Comparison of ENCODE assay signal across 10 mouse cellular contexts in the genomic region with DNA sequence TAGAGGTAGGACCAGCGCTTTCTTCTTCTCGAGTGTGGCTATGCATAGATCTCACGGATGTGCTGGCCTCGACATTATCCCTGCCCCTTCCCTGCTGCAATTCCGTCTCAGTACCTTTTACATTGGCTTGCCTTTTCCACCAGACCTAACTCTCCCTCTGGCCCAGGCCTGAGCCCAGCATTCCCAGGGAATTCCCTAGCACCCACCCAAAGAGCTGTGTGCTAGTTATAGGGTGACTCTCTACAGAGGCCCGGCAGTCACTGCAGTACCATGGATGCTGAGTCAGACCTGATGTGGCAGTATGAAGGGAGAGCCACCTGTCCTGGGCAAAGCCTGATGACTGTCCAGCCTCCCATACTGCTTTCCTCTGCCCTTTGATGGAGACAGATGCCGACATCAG. TPM values are rescaled to one million over a fixed set of nuclear protein-coding genes. Genes with fewer than 3 reads are reported as not detected.
A peak's percentile ranks its signal among the peaks of the same experiment; 100 is the strongest.
DNase-seq lines count a peak whose midpoint lies in the region; ATAC-seq and TF ChIP-seq lines count a peak whose summit lies in the region.
"Had no signal": no experiment of that assay in that cellular context is flagged by ENCODE, and none has a peak within 500 bp of the region (broad histone marks: within the 10 kb centered on the region; RNA-seq: fewer than 3 reads in every experiment).

No protein-coding gene starts in this region.

- peaks cover 12 to 28% of the 10 kb centered on the region in 2 experiments for H3K4me1 ChIP-seq in heart, embryonic 14.5 days (ENCODE audit: control insufficient read depth in 2 of 2, insufficient read depth in 2 of 2, low read length in 2 of 2)
- peaks cover 10% of the 10 kb centered on the region for H3K4me1 ChIP-seq in ES-Bruce4 (ENCODE audit: control insufficient read depth, insufficient read depth, low read length)
- H3K4me1 ChIP-seq in forebrain, embryonic 10.5 days: peaks cover 42% of the 10 kb centered on the region

- WGBS in heart, embryonic 14.5 days: 42% methylated on average over 7 of the region's 7 CpGs
- WGBS in forebrain, embryonic 10.5 days: 27% methylated on average over 7 of the region's 7 CpGs

- peak overlapping the region; percentile 73 for H3K4me2 ChIP-seq in heart, embryonic 14.5 days (ENCODE audit: low read length)

- intact Hi-C loops in left cerebral cortex, postnatal 36 days (cut with DNase I): loop anchor here (2.0 kb wide), 1 partner anchor 55 kb away; a partner anchor contains a TSS
- intact Hi-C loops in gastrocnemius, postnatal 36 days (cut with DNase I): loop anchor here (5.0 kb wide), 1 partner anchor 46 kb away; no protein-coding TSS in a partner anchor

- H3K36me3 ChIP-seq in heart, embryonic 14.5 days (ENCODE audit: control insufficient read depth, insufficient read depth, low read length): no peaks in the 10 kb centered on the region
- no peaks in the 10 kb centered on the region for H3K36me3 ChIP-seq in ES-Bruce4 (ENCODE audit: control insufficient read depth, insufficient read depth, low read length, poor library complexity, severe bottlenecking)
- H3K36me3 ChIP-seq in forebrain, embryonic 10.5 days (replicated peaks): no peaks in the 10 kb centered on the region

- H3K4me3 ChIP-seq in heart, embryonic 14.5 days (ENCODE audit: control insufficient read depth in 1 of 2, insufficient read depth in 1 of 2, low read depth in 1 of 2, low read length in 2 of 2): peak overlapping the region; percentile 43 to 57
- peak overlapping the region; percentile 8 for H3K4me3 ChIP-seq in ES-Bruce4 (ENCODE audit: low read depth, low read length)
- H3K4me3 ChIP-seq in forebrain, embryonic 10.5 days: peak overlapping the region; percentile 51

- no peak for DNase-seq in heart, adult 11 months
- no peak for DNase-seq in forebrain, embryonic 10.5 days (ENCODE audit: extremely low spot score, low spot score)
- DNase-seq in left cerebral cortex, postnatal 36 days (ENCODE audit: low spot score in 2 of 2): peak; percentile 56 to 64
- no peak for DNase-seq in spleen, postnatal 10 days (ENCODE audit: low spot score in 2 of 2)
- DNase-seq in Muller cell, postnatal 12 days (ENCODE audit: inconsistent ontology term): no peak
- DNase-seq in gastrocnemius, postnatal 36 days: no peak
- DNase-seq: lung, postnatal 10 days had no signal

- TF ChIP-seq EP300 in ES-Bruce4 (IDR thresholded peaks at IDR 0.05; ENCODE audit: insufficient read depth, low read depth, low read length): no peak

- TF ChIP-seq CTCF in ES-Bruce4 (IDR thresholded peaks at IDR 0.05; ENCODE audit: low read depth, low read length): no peak

- no peak for TF ChIP-seq POLR2A in ES-Bruce4 (IDR thresholded peaks at IDR 0.05; ENCODE audit: insufficient read depth, low read length)

- peak overlapping the region; percentile 52; the same call in 1 of the 2 replicates for H3K9ac ChIP-seq in heart, embryonic 14.5 days (ENCODE audit: low read length)
- H3K9ac ChIP-seq in ES-Bruce4 (ENCODE audit: low read depth, poor library complexity, severe bottlenecking): no peak overlapping the region

- H3K27me3 ChIP-seq in heart, embryonic 14.5 days (ENCODE audit: control insufficient read depth, insufficient read depth, low read length): peaks cover 6% of the 10 kb centered on the region; the same call in 1 of the 2 replicates
- no peaks in the 10 kb centered on the region for H3K27me3 ChIP-seq in ES-Bruce4 (ENCODE audit: control insufficient read depth, insufficient read depth, low read length, poor library complexity, severe bottlenecking)
- H3K27me3 ChIP-seq in forebrain, embryonic 10.5 days (ENCODE audit: poor library complexity, severe bottlenecking): peaks cover 40% of the 10 kb centered on the region

- ATAC-seq in heart, embryonic 14.5 days (ENCODE audit: insufficient number of reproducible peaks, insufficient read depth, low FRiP score, low read depth): no peak

- H3K27ac ChIP-seq in heart, embryonic 14.5 days (replicated peaks in 1 of 2; ENCODE audit: control insufficient read depth in 1 of 2, insufficient read depth in 1 of 2, low read depth in 2 of 2, low read length in 2 of 2): no peak overlapping the region
- no peak overlapping the region for H3K27ac ChIP-seq in ES-Bruce4 (ENCODE audit: insufficient read depth, low read length)
- H3K27ac ChIP-seq in forebrain, embryonic 10.5 days: peak overlapping the region; percentile 76; the same call in 1 of the 2 replicates

- no peaks in the 10 kb centered on the region for H3K9me3 ChIP-seq in heart, embryonic 14.5 days (ENCODE audit: control insufficient read depth, low read length)
- H3K9me3 ChIP-seq in ES-Bruce4 (replicated peaks; ENCODE audit: control insufficient read depth, insufficient read depth, low read length, poor library complexity, severe bottlenecking): no peaks in the 10 kb centered on the region
- H3K9me3 ChIP-seq in forebrain, embryonic 10.5 days: no peaks in the 10 kb centered on the region

RNA-seq across cellular contexts. Expression of a gene that starts 1.0 kb away (rescaled TPM):
- polyA plus RNA-seq in heart, embryonic 14.5 days (2014; fragmentation: Nextera tagmentation; extraction: Ambion mirVana): 78.6 and 88.7 TPM in 2 replicates
- 3.9 and 5.4 TPM in 2 replicates for polyA plus RNA-seq in ES-Bruce4 (2011; ENCODE audit: insufficient read depth, insufficient read length, low read depth, missing spikeins)
- polyA plus RNA-seq in forebrain, embryonic 10.5 days (2016; fragmentation: Nextera tagmentation; extraction: Ambion mirVana): 20.7 and 21.5 TPM in 2 replicates
- total RNA-seq in left cerebral cortex, postnatal 36 days (2021): 100 to 1,000 TPM; 854 to 931 TPM
- total RNA-seq in gastrocnemius, postnatal 36 days (2021): 1 to 10 TPM; 2.2 to 7.5 TPM

RNA-seq across cellular contexts. Expression of a gene that starts 16.5 kb away (rescaled TPM):
- not detected in 2 replicates for polyA plus RNA-seq in heart, embryonic 14.5 days (2014; fragmentation: Nextera tagmentation; extraction: Ambion mirVana)
- polyA plus RNA-seq in ES-Bruce4 (2011; ENCODE audit: insufficient read depth, insufficient read length, low read depth, missing spikeins): 3.0 TPM in 1 of 2 replicates, not detected in the other
- polyA plus RNA-seq in forebrain, embryonic 10.5 days (2016; fragmentation: Nextera tagmentation; extraction: Ambion mirVana): not detected in 2 replicates
- total RNA-seq in left cerebral cortex, postnatal 36 days (2021): not detected
- total RNA-seq in gastrocnemius, postnatal 36 days (2021): not detected
- polyA plus RNA-seq: testis, adult 2 months had no signal

RNA-seq across cellular contexts. Expression of a gene that starts 19.0 kb away (rescaled TPM):
- 37.5 and 38.6 TPM in 2 replicates for polyA plus RNA-seq in heart, embryonic 14.5 days (2014; fragmentation: Nextera tagmentation; extraction: Ambion mirVana)
- 1,296 and 1,384 TPM in 2 replicates for polyA plus RNA-seq in ES-Bruce4 (2011; ENCODE audit: insufficient read depth, insufficient read length, low read depth, missing spikeins)
- polyA plus RNA-seq in forebrain, embryonic 10.5 days (2016; fragmentation: Nextera tagmentation; extraction: Ambion mirVana): 55.1 and 68.7 TPM in 2 replicates
- 100 to 1,000 TPM; 463 to 490 TPM for total RNA-seq in left cerebral cortex, postnatal 36 days (2021)
- 100 to 1,000 TPM in 1 of 2 experiments, 10 to 100 TPM in 1; 87.9 to 112 TPM for total RNA-seq in gastrocnemius, postnatal 36 days (2021)

RNA-seq across cellular contexts. Expression of a gene that starts 25.4 kb away (rescaled TPM):
- polyA plus RNA-seq in heart, embryonic 14.5 days (2014; fragmentation: Nextera tagmentation; extraction: Ambion mirVana): 438 and 453 TPM in 2 replicates
- 867 and 876 TPM in 2 replicates for polyA plus RNA-seq in ES-Bruce4 (2011; ENCODE audit: insufficient read depth, insufficient read length, low read depth, missing spikeins)
- polyA plus RNA-seq in forebrain, embryonic 10.5 days (2016; fragmentation: Nextera tagmentation; extraction: Ambion mirVana): 204 and 219 TPM in 2 replicates
- total RNA-seq in left cerebral cortex, postnatal 36 days (2021): 100 to 1,000 TPM; 556 to 573 TPM
- 100 to 1,000 TPM in 1 of 2 experiments, 10 to 100 TPM in 1; 99.6 to 103 TPM for total RNA-seq in gastrocnemius, postnatal 36 days (2021)

RNA-seq across cellular contexts. Expression of a gene that starts 54.7 kb away (rescaled TPM):
- 7.9 and 12.4 TPM in 2 replicates for polyA plus RNA-seq in heart, embryonic 14.5 days (2014; fragmentation: Nextera tagmentation; extraction: Ambion mirVana)
- polyA plus RNA-seq in ES-Bruce4 (2011; ENCODE audit: insufficient read depth, insufficient read length, low read depth, missing spikeins): 12.8 and 19.3 TPM in 2 replicates
- 18.3 and 19.7 TPM in 2 replicates for polyA plus RNA-seq in forebrain, embryonic 10.5 days (2016; fragmentation: Nextera tagmentation; extraction: Ambion mirVana)
- 10 to 100 TPM; 25.4 to 35.3 TPM for total RNA-seq in left cerebral cortex, postnatal 36 days (2021)
- total RNA-seq in gastrocnemius, postnatal 36 days (2021): 1 to 10 TPM; 2.3 to 3.0 TPM

Comparison
In these comparisons a context has a peak if more than half of its experiments do, and no peak if none do; other contexts are left out.
1. DNase-seq: peak in left cerebral cortex, postnatal 36 days (2 of 2); none in heart, adult 11 months (single experiment), forebrain, embryonic 10.5 days (single experiment), spleen, postnatal 10 days (0 of 2), Muller cell, postnatal 12 days (single experiment) and gastrocnemius, postnatal 36 days (0 of 2).
2. RNA of a gene that starts 19.0 kb away (polyA plus RNA-seq): 1,296 to 1,384 TPM in ES-Bruce4; 55.1 to 68.7 TPM in forebrain, embryonic 10.5 days and 37.5 to 38.6 TPM in heart, embryonic 14.5 days; every median in the first group is over 10 times any median in the second.
3. Peak in every context shown above with its lines, with median percentiles within 50 percentile points of each other: H3K4me3 ChIP-seq.